ENCODE assay signal across 28 mouse cellular contexts in genomic region chr2:26605331-26605730, GRCm38 (mm10). TPM values are rescaled to one million over a fixed set of nuclear protein-coding genes. Genes with fewer than 3 reads are reported as not detected.
DNase-seq lines count a peak whose midpoint lies in the region; ATAC-seq and TF ChIP-seq lines count a peak whose summit lies in the region.
"Had no signal": no experiment of that assay in that cellular context is flagged by ENCODE, and none has a peak within 500 bp of the region (broad histone marks: within the 10 kb centered on the region; RNA-seq: fewer than 3 reads in every experiment).

No protein-coding gene starts in this region.

- no peaks in the 10 kb centered on the region for H3K9me3 ChIP-seq in liver, postnatal 0 days (ENCODE audit: low read length)
- H3K9me3 ChIP-seq in stomach, postnatal 0 days (ENCODE audit: control insufficient read depth, low read length) = no peaks in the 10 kb centered on the region
- H3K9me3 ChIP-seq: embryonic facial prominence, embryonic 12.5 days; forebrain, embryonic 15.5 days; hindbrain, embryonic 10.5 days had no signal

- H3K4me3 ChIP-seq in gastrocnemius, adult 2 months = no peak overlapping the region
- no peak overlapping the region for H3K4me3 ChIP-seq in liver, postnatal 0 days (ENCODE audit: low read depth, low read length)
- no peak overlapping the region for H3K4me3 ChIP-seq in stomach, postnatal 0 days (ENCODE audit: low read depth, low read length)

- DNase-seq in gastrocnemius, adult 2 months = peak; percentile 7
- DNase-seq in gastrocnemius, postnatal 10 days = no peak
- DNase-seq in liver, postnatal 0 days = no peak
- DNase-seq in liver (no peak), 416B (ENCODE audit: low read depth) (peak; percentile 60)
- no peak for DNase-seq in stomach, postnatal 0 days (ENCODE audit: low spot score)
- DNase-seq: adrenal gland, adult 2 months; adrenal gland, postnatal 36 days; cerebellum, adult 11-12 months; cerebellum, adult 9-10 months; cerebellum, postnatal 25 days; gastrocnemius, postnatal 25 days had no signal

- intact Hi-C loops in gastrocnemius, adult 2 months (cut with DNase I) = no loop called here

- no peak for ATAC-seq in liver, postnatal 0 days
- no peak for ATAC-seq in stomach, postnatal 0 days (ENCODE audit: low FRiP score, low TSS enrichment)
- no peak for ATAC-seq in frontal cortex, adult (ENCODE audit: low TSS enrichment)
- ATAC-seq: activated CD4-positive, CD25-positive, alpha-beta regulatory T cell, adult 4 months; Patski had no signal

- no peaks in the 10 kb centered on the region for H3K27me3 ChIP-seq in liver, postnatal 0 days (ENCODE audit: insufficient read depth, low read length)
- H3K27me3 ChIP-seq in stomach, postnatal 0 days (ENCODE audit: control insufficient read depth, insufficient read depth, low read length) = no peaks in the 10 kb centered on the region
- H3K27me3 ChIP-seq: Patski had no signal

- no peaks in the 10 kb centered on the region for H3K36me3 ChIP-seq in liver, postnatal 0 days (replicated peaks; ENCODE audit: insufficient read depth, low read length)
- H3K36me3 ChIP-seq in stomach, postnatal 0 days (ENCODE audit: control insufficient read depth, insufficient read depth, low read length) = no peaks in the 10 kb centered on the region
- H3K36me3 ChIP-seq: embryonic facial prominence, embryonic 12.5 days; forebrain, embryonic 15.5 days; hindbrain, embryonic 10.5 days had no signal

- H3K4me2 ChIP-seq in liver, postnatal 0 days (ENCODE audit: low read depth, low read length) = no peak overlapping the region
- no peak overlapping the region for H3K4me2 ChIP-seq in stomach, postnatal 0 days (replicated peaks; ENCODE audit: low read depth)
- H3K4me2 ChIP-seq: forebrain, embryonic 15.5 days had no signal

- 87% methylated on average over 8 of the region's 8 CpGs for WGBS in liver, postnatal 0 days (ENCODE audit: insufficient replicate concordance)
- 87% methylated on average over 8 of the region's 8 CpGs for WGBS in stomach, postnatal 0 days

- peaks cover 19% of the 10 kb centered on the region for H3K4me1 ChIP-seq in liver, postnatal 0 days (ENCODE audit: insufficient read depth)
- H3K4me1 ChIP-seq in stomach, postnatal 0 days (replicated peaks; ENCODE audit: control insufficient read depth, insufficient read depth) = peaks cover 4% of the 10 kb centered on the region; the same call in 1 of the 2 replicates

- TF ChIP-seq EP300 in liver, postnatal 0 days (IDR thresholded peaks at IDR 0.05; ENCODE audit: low read depth) = no peak
- TF ChIP-seq EP300 in stomach, postnatal 0 days (optimal IDR thresholded peaks at IDR 0.05) = no peak

- H3K27ac ChIP-seq in gastrocnemius, adult 2 months = no peak overlapping the region
- H3K27ac ChIP-seq in liver, postnatal 0 days (ENCODE audit: low read depth) = no peak overlapping the region; the same call in 1 of the 2 replicates
- no peak overlapping the region for H3K27ac ChIP-seq in stomach, postnatal 0 days (replicated peaks)
- H3K27ac ChIP-seq: embryonic facial prominence, embryonic 12.5 days; forebrain, embryonic 15.5 days; hindbrain, embryonic 14.5 days had no signal

- TF ChIP-seq CTCF in gastrocnemius, adult 2 months (IDR thresholded peaks at IDR 0.05) = no peak
- TF ChIP-seq CTCF in liver, postnatal 0 days (IDR thresholded peaks at IDR 0.05; ENCODE audit: low read depth) = peak; percentile 18; the same call in 1 of the 2 replicates
- peak; percentile 35; the same call in 1 of the 2 replicates for TF ChIP-seq CTCF in stomach, postnatal 0 days (IDR thresholded peaks at IDR 0.05; ENCODE audit: low read depth)

- no peak overlapping the region for H3K9ac ChIP-seq in liver, postnatal 0 days (replicated peaks)
- no peak overlapping the region for H3K9ac ChIP-seq in stomach, postnatal 0 days (ENCODE audit: low read length)
- H3K9ac ChIP-seq: embryonic facial prominence, embryonic 12.5 days; forebrain, embryonic 15.5 days; hindbrain, embryonic 14.5 days had no signal

RNA-seq across cellular contexts. Expression of gene Agpat2, which starts 1.1 kb away (rescaled TPM):
- total RNA-seq in gastrocnemius, adult 2 months (2021) = 1 to 10 TPM; 2.8 to 7.3 TPM
- total RNA-seq in gastrocnemius, postnatal 10 days (2021) = 1 to 10 TPM; 9.3 to 9.4 TPM
- 215 and 221 TPM in 2 replicates for polyA plus RNA-seq in liver, postnatal 0 days (2015; fragmentation: Nextera tagmentation; extraction: Ambion mirVana)
- 109 and 120 TPM in 2 replicates for polyA plus RNA-seq in stomach, postnatal 0 days (2015; fragmentation: Nextera tagmentation; extraction: Ambion mirVana)

RNA-seq across cellular contexts. Expression of gene Gm20532, which starts 18.9 kb away (rescaled TPM):
- not detected for total RNA-seq in gastrocnemius, adult 2 months (2021)
- total RNA-seq in gastrocnemius, postnatal 10 days (2021) = under 1 TPM in 1 of 2 experiments, not detected in 1; 0.40 TPM
- not detected in 2 replicates for polyA plus RNA-seq in liver, postnatal 0 days (2015; fragmentation: Nextera tagmentation; extraction: Ambion mirVana)
- 0.18 TPM in 1 of 2 replicates, not detected in the other for polyA plus RNA-seq in stomach, postnatal 0 days (2015; fragmentation: Nextera tagmentation; extraction: Ambion mirVana)
- total RNA-seq: adrenal gland, adult 2 months; adrenal gland, postnatal 36 days; CH12.LX; gastrocnemius, postnatal 25 days; granulocyte monocyte progenitor cell, adult 5-6 weeks; heart, postnatal 25 days had no signal
- polyA plus RNA-seq: activated CD4-positive, CD25-positive, alpha-beta regulatory T cell, adult 4 months; adrenal gland, adult 2 months; brain, embryonic 14.5 days; cortical plate, adult 2 months; embryonic facial prominence, embryonic 12.5 days; forebrain, embryonic 11.5 days; forebrain, embryonic 15.5 days; frontal cortex, adult 2 months; heart, embryonic 11.5 days; heart, embryonic 16.5 days; hindbrain, embryonic 10.5 days; hindbrain, embryonic 14.5 days; Patski had no signal

RNA-seq across cellular contexts. Expression of gene Fam69b, which starts 22.9 kb away (rescaled TPM):
- 1 to 10 TPM; 1.0 to 2.3 TPM for total RNA-seq in gastrocnemius, adult 2 months (2021)
- 1 to 10 TPM; 2.9 to 3.4 TPM for total RNA-seq in gastrocnemius, postnatal 10 days (2021)
- polyA plus RNA-seq in liver, postnatal 0 days (2015; fragmentation: Nextera tagmentation; extraction: Ambion mirVana) = 0.48 and 0.56 TPM in 2 replicates
- polyA plus RNA-seq in stomach, postnatal 0 days (2015; fragmentation: Nextera tagmentation; extraction: Ambion mirVana) = 10.9 and 13.4 TPM in 2 replicates

RNA-seq across cellular contexts. Expression of gene Egfl7, which starts 25.5 kb away (rescaled TPM):
- total RNA-seq in gastrocnemius, adult 2 months (2021) = 10 to 100 TPM; 34.4 to 53.7 TPM
- total RNA-seq in gastrocnemius, postnatal 10 days (2021) = 100 to 1,000 TPM; 104 to 147 TPM
- 49.6 and 53.0 TPM in 2 replicates for polyA plus RNA-seq in liver, postnatal 0 days (2015; fragmentation: Nextera tagmentation; extraction: Ambion mirVana)
- 49.7 and 54.3 TPM in 2 replicates for polyA plus RNA-seq in stomach, postnatal 0 days (2015; fragmentation: Nextera tagmentation; extraction: Ambion mirVana)

Comparison
In these comparisons a context has a peak if more than half of its experiments do, and no peak if none do; other contexts are left out.
1. DNase-seq: peak in gastrocnemius, adult 2 months (single experiment) and 416B (single experiment); none in gastrocnemius, postnatal 10 days (single experiment), liver, postnatal 0 days (single experiment), liver (single experiment) and stomach, postnatal 0 days (single experiment).